Mouse (Mus musculus) cortical plate, adult 2 months (tissue): ENCODE data around the gene Sap18b.

Experiments
- CTCF ChIP-seq: fragments of 200-500 bp; IDR thresholded peaks from 2 replicates; pipeline ENCODE4 v1.5.1; 2011; ENCODE audit warnings: mild to moderate bottlenecking, control low read depth, low read length; ENCODE audit not compliant: insufficient read depth; ENCODE audit errors: extremely low read depth
- POLR2A ChIP-seq: fragments of 200-500 bp; IDR thresholded peaks from 2 replicates; pipeline ENCODE4 v1.6.1; 2011; ENCODE audit warnings: mild to moderate bottlenecking, low read length, control low read depth; ENCODE audit not compliant: insufficient read depth; ENCODE audit errors: extremely low read depth

DNA sequence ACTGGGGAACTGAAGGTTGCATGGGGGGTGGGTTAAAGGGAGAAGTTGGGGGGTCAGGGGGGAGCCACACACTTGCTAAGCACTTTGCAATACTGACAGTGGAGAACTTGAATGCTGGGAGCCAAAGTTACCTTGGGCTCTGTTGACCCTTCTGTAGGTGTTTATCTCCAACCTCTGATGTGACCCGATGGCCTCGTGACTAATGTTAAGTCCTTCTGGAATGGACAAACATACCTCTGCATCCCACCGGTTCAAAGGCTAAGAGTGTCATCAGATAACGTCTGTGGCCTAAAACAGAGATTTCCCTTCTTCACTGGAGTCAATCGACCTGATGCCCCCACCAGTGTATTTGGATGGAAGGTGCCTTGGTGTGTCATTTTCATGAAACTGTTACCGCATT, 3.9 kb upstream of the Sap18b start:
- TF ChIP-seq CTCF (no peak), POLR2A (no peak)
